8 mouse cellular contexts compared by ENCODE assay signal in the genomic region with DNA sequence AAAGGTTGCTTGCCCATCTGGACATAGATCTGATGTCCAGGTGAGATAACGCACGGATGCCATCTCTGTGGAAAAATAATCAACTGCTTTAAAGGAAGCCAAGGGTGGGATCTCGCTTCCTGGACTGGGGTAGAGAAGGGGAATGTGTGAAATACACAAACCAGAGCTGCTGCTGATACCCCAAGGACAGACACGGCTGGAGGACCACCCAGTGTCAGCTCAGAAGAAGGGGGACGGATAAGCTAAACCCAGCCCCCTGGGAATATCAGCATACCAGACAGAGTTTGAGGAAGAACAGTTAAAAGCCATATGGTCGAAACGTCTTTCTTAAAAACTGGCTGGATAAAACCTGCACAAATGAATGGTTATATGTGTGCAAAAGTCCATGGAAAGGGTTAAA.
DNase-seq lines count a peak whose midpoint lies in the region; ATAC-seq lines count a peak whose summit lies in the region.

No protein-coding gene starts in this region.

- no peak overlapping the region for H3K9ac ChIP-seq in forebrain, embryonic 12.5 days
- H3K9ac ChIP-seq in midbrain, embryonic 16.5 days (ENCODE audit: low read depth, low read length), result no peak overlapping the region
- no peak overlapping the region for H3K9ac ChIP-seq in hindbrain, embryonic 11.5 days (ENCODE audit: low read depth, low read length)

- no peaks in the 10 kb centered on the region for H3K27me3 ChIP-seq in forebrain, embryonic 10.5 days (ENCODE audit: poor library complexity, severe bottlenecking)
- no peaks in the 10 kb centered on the region for H3K27me3 ChIP-seq in forebrain, embryonic 12.5 days
- H3K27me3 ChIP-seq in midbrain, embryonic 10.5 days (ENCODE audit: low read depth, poor library complexity, severe bottlenecking), result no peaks in the 10 kb centered on the region
- no peaks in the 10 kb centered on the region for H3K27me3 ChIP-seq in midbrain, embryonic 16.5 days (ENCODE audit: control insufficient read depth, insufficient read depth, low read depth, low read length)
- no peaks in the 10 kb centered on the region for H3K27me3 ChIP-seq in hindbrain, embryonic 11.5 days (ENCODE audit: control insufficient read depth, insufficient read depth, low read length)

- WGBS in forebrain, embryonic 10.5 days, result 65% methylated on average over 7 of the region's 7 CpGs
- 70% methylated on average over 7 of the region's 7 CpGs for WGBS in forebrain, embryonic 12.5 days
- 67% methylated on average over 7 of the region's 7 CpGs for WGBS in midbrain, embryonic 10.5 days
- 67% methylated on average over 7 of the region's 7 CpGs for WGBS in midbrain, embryonic 16.5 days
- WGBS in hindbrain, embryonic 11.5 days, result 54% methylated on average over 7 of the region's 7 CpGs
- 79% methylated on average over 7 of the region's 7 CpGs for WGBS in macrophage (ENCODE audit: missing documents)

- no peaks in the 10 kb centered on the region for H3K79me2 ChIP-seq in macrophage (ENCODE audit: inconsistent target)

- H3K27ac ChIP-seq in forebrain, embryonic 10.5 days, result peak overlapping the region; percentile 74
- H3K27ac ChIP-seq in forebrain, embryonic 12.5 days, result no peak overlapping the region
- peak overlapping the region; percentile 68; the same call in 1 of the 2 replicates for H3K27ac ChIP-seq in midbrain, embryonic 10.5 days (replicated peaks)
- H3K27ac ChIP-seq in midbrain, embryonic 16.5 days (ENCODE audit: low read length), result no peak overlapping the region
- H3K27ac ChIP-seq in hindbrain, embryonic 11.5 days (ENCODE audit: low read depth, low read length), result 0 out of 2 replicates have a peak overlapping the region, but pooled peaks have one; percentile 3
- H3K27ac ChIP-seq in macrophage, result no peak overlapping the region

- H3K4me1 ChIP-seq in forebrain, embryonic 10.5 days, result peaks cover 59% of the 10 kb centered on the region
- peaks cover 21% of the 10 kb centered on the region for H3K4me1 ChIP-seq in forebrain, embryonic 12.5 days
- peaks cover 63% of the 10 kb centered on the region for H3K4me1 ChIP-seq in midbrain, embryonic 10.5 days
- H3K4me1 ChIP-seq in midbrain, embryonic 16.5 days (ENCODE audit: control insufficient read depth, insufficient read depth, low read length), result no peaks in the 10 kb centered on the region
- peaks cover 2% of the 10 kb centered on the region; the same call in 1 of the 2 replicates for H3K4me1 ChIP-seq in hindbrain, embryonic 11.5 days (replicated peaks; ENCODE audit: control insufficient read depth, insufficient read depth, low read length)

- H3K4me2 ChIP-seq in forebrain, embryonic 12.5 days, result no peak overlapping the region
- no peak overlapping the region for H3K4me2 ChIP-seq in midbrain, embryonic 16.5 days (ENCODE audit: low read length)
- H3K4me2 ChIP-seq in hindbrain, embryonic 11.5 days (replicated peaks; ENCODE audit: low read depth, low read length), result no peak overlapping the region

- 0 out of 2 replicates have a peak, but pooled peaks cover 2% of the 10 kb centered on the region for H3K9me3 ChIP-seq in forebrain, embryonic 10.5 days
- no peaks in the 10 kb centered on the region for H3K9me3 ChIP-seq in forebrain, embryonic 12.5 days
- H3K9me3 ChIP-seq in midbrain, embryonic 10.5 days (replicated peaks), result 0 out of 2 replicates have a peak, but pooled peaks cover 2% of the 10 kb centered on the region
- no peaks in the 10 kb centered on the region for H3K9me3 ChIP-seq in midbrain, embryonic 16.5 days (replicated peaks; ENCODE audit: control insufficient read depth, low read length, poor library complexity, severe bottlenecking)
- H3K9me3 ChIP-seq in hindbrain, embryonic 11.5 days (ENCODE audit: control insufficient read depth, low read length), result no peaks in the 10 kb centered on the region

- no peak overlapping the region for H3K4me3 ChIP-seq in forebrain, embryonic 10.5 days
- no peak overlapping the region for H3K4me3 ChIP-seq in forebrain, embryonic 12.5 days (replicated peaks)
- no peak overlapping the region for H3K4me3 ChIP-seq in midbrain, embryonic 10.5 days
- H3K4me3 ChIP-seq in midbrain, embryonic 16.5 days (ENCODE audit: low read depth, low read length), result no peak overlapping the region
- H3K4me3 ChIP-seq in hindbrain, embryonic 11.5 days (ENCODE audit: low read depth, low read length), result no peak overlapping the region
- H3K4me3 ChIP-seq in macrophage (ENCODE audit: inconsistent target), result peak overlapping the region; percentile 5; the same call in 1 of the 2 replicates

- H3K36me3 ChIP-seq in forebrain, embryonic 10.5 days (replicated peaks), result no peaks in the 10 kb centered on the region
- H3K36me3 ChIP-seq in forebrain, embryonic 12.5 days (replicated peaks), result no peaks in the 10 kb centered on the region
- H3K36me3 ChIP-seq in midbrain, embryonic 10.5 days, result no peaks in the 10 kb centered on the region
- H3K36me3 ChIP-seq in midbrain, embryonic 16.5 days (ENCODE audit: control insufficient read depth, insufficient read depth, low read length), result no peaks in the 10 kb centered on the region
- H3K36me3 ChIP-seq in hindbrain, embryonic 11.5 days (ENCODE audit: control insufficient read depth, insufficient read depth, low read length), result no peaks in the 10 kb centered on the region
- H3K36me3 ChIP-seq in macrophage (ENCODE audit: inconsistent target), result no peaks in the 10 kb centered on the region

- DNase-seq in forebrain, embryonic 10.5 days (ENCODE audit: extremely low spot score, low spot score), result no peak
- DNase-seq in midbrain, embryonic 10.5 days (ENCODE audit: low spot score), result no peak
- DNase-seq in hindbrain, embryonic 11.5 days (ENCODE audit: low spot score), result no peak
- DNase-seq in T-cell, adult 2 months (ENCODE audit: low spot score), result no peak
- DNase-seq in natural killer cell, adult 2 months (ENCODE audit: low spot score in 2 of 2), result no peak

- no peak for ATAC-seq in forebrain, embryonic 12.5 days (ENCODE audit: low FRiP score)
- no peak for ATAC-seq in midbrain, embryonic 16.5 days
- ATAC-seq in hindbrain, embryonic 11.5 days (ENCODE audit: low FRiP score), result no peak

Comparison
In these comparisons a context has a peak if more than half of its experiments do, and no peak if none do; other contexts are left out.
1. H3K27ac ChIP-seq: peak in forebrain, embryonic 10.5 days (single experiment), midbrain, embryonic 10.5 days (single experiment) and hindbrain, embryonic 11.5 days (single experiment); none in forebrain, embryonic 12.5 days (single experiment), midbrain, embryonic 16.5 days (single experiment) and macrophage (single experiment).